Mouse (Mus musculus): ENCODE results near the gene Tulp1. TPM values are rescaled to one million over a fixed set of nuclear protein-coding genes. Genes with fewer than 3 reads are reported as not detected.

Gene Tulp1
- polyA plus RNA-seq, 1 experiment from 2014 or later = 1.4 TPM

DNA sequence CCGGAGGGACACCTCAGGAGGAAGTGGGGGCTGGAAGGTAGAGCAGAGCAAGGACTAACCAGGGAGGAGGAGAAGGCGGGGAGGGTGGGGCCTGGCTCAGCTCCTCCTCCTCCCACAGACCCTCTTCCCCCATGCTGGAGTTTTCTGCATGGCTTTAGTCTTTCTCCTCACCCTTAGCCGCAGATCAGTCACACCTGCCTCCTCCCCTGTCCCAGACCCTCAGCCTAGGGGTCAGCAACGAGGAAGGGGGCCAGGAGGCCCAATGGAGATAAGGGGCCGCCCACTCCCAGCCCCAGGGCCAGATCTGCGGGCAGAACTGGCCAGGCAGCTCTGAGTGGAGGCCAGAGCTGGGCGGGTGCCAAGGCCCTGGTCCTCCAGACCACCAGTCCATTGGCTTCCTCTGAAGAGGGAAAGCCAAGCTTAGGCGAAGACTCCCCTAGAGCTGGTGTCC is 19.7 kb downstream of the Tulp1 start:
- no peak for ATAC-seq
- 14% methylated on average over 8 of the region's 8 CpGs for WGBS

DNA sequence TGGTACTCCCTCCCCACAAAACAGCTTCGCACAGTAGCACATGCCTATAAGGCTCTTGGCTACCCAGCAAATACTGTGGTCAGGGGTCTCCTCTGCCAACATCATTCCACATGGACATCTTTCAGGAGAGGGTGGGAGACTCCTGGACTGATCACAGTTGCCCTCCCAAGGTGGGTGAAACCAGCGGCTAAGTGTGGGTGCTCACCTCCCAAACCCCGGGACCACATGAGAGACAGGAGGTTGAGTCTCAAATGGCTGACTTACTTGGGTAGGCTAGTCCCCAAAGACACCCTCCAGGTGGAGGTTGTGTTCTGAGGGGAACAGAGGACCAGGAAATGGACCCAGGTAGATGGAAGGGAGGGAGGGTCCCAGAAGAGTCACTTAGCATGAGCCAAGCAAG is 20.4 kb downstream of the Tulp1 start:
- Histone ChIP-seq H3K9me3 (ENCODE audit: control insufficient read depth) (no peaks in the 10 kb centered on the region), H3K4me1 (replicated peaks; ENCODE audit: control insufficient read depth, insufficient read depth, low read length) (peaks cover 26% of the 10 kb centered on the region), H3K4me3 (ENCODE audit: low read depth, low read length) (no peak overlapping the region), H3K27ac (ENCODE audit: low read depth, low read length) (peak overlapping the region; percentile 73; the same call in 1 of the 2 replicates), H3K27me3 (replicated peaks; ENCODE audit: control insufficient read depth, insufficient read depth, low read length) (no peaks in the 10 kb centered on the region), H3K9ac (ENCODE audit: low read depth, low read length) (no peak overlapping the region), H3K36me3 (ENCODE audit: control insufficient read depth, insufficient read depth) (0 out of 2 replicates have a peak, but pooled peaks cover 7% of the 10 kb centered on the region), H3K4me2 (replicated peaks; ENCODE audit: low read depth) (peak overlapping the region; percentile 54; the same call in 1 of the 2 replicates)
- TF ChIP-seq CTCF (IDR thresholded peaks at IDR 0.05; ENCODE audit: low read depth) = no peak
- no peak for ATAC-seq
- WGBS = 55% methylated on average over 3 of the region's 3 CpGs

More for the DNA sequence above, 19.7 kb downstream of the Tulp1 start:
- no peak for TF ChIP-seq CTCF (IDR thresholded peaks at IDR 0.05; ENCODE audit: low read depth)
- Histone ChIP-seq H3K9ac (ENCODE audit: low read depth, low read length) (0 out of 2 replicates have a peak overlapping the region, but pooled peaks have one; percentile 11), H3K4me1 (replicated peaks; ENCODE audit: control insufficient read depth, insufficient read depth, low read length) (peaks cover 25% of the 10 kb centered on the region), H3K4me2 (replicated peaks; ENCODE audit: low read depth) (peak overlapping the region; percentile 54), H3K36me3 (ENCODE audit: control insufficient read depth, insufficient read depth) (0 out of 2 replicates have a peak, but pooled peaks cover 4% of the 10 kb centered on the region), H3K27me3 (replicated peaks; ENCODE audit: control insufficient read depth, insufficient read depth, low read length) (no peaks in the 10 kb centered on the region), H3K9me3 (ENCODE audit: control insufficient read depth) (no peaks in the 10 kb centered on the region), H3K27ac (ENCODE audit: low read depth, low read length) (peak overlapping the region; percentile 73), H3K4me3 (ENCODE audit: low read depth, low read length) (no peak overlapping the region)

DNA sequence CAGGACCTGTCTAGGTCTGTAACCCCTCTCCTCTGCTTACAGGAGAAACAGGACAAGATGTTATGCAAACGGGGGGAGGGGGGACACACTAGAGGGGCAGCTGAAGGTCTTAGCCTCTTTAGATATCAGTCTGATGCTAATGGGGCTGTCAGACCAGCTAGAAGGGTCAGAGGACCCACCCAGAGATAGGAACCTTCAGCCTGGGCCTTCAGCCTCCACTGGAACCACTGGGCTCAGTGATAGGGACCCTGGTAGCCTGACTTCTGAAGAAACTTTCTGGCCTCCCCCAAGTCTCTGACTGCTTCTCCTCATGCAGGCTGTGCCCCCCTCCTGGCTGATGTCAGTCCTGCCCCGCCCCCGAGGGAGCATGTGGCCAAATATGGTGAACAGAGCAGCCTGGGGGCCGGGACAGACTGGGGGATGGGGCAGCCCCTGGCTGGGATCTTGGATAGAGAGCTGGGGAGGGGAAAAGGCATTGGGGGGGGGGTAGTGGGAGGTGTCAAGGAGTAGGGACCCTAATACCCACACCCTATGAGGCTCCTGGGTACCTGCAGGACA is 20.9 kb downstream of the Tulp1 start:
- no peak for ATAC-seq
- no peaks in the 10 kb centered on the region for H3K9me3 ChIP-seq (ENCODE audit: control insufficient read depth)
- 0 out of 2 replicates have a peak overlapping the region, but pooled peaks have one; percentile 73 for H3K27ac ChIP-seq (ENCODE audit: low read depth, low read length)
- 0 out of 2 replicates have a peak, but pooled peaks cover 7% of the 10 kb centered on the region for H3K36me3 ChIP-seq (ENCODE audit: control insufficient read depth, insufficient read depth)
- no peaks in the 10 kb centered on the region for H3K27me3 ChIP-seq (replicated peaks; ENCODE audit: control insufficient read depth, insufficient read depth, low read length)
- H3K9ac ChIP-seq (ENCODE audit: low read depth, low read length) = no peak overlapping the region
- no peak overlapping the region for H3K4me3 ChIP-seq (ENCODE audit: low read depth, low read length)
- WGBS = 40% methylated on average over 4 of the region's 4 CpGs
- H3K4me2 ChIP-seq (replicated peaks; ENCODE audit: low read depth) = no peak overlapping the region
- no peak for TF ChIP-seq CTCF (IDR thresholded peaks at IDR 0.05; ENCODE audit: low read depth)
- H3K4me1 ChIP-seq (replicated peaks; ENCODE audit: control insufficient read depth, insufficient read depth, low read length) = peaks cover 26% of the 10 kb centered on the region

DNA sequence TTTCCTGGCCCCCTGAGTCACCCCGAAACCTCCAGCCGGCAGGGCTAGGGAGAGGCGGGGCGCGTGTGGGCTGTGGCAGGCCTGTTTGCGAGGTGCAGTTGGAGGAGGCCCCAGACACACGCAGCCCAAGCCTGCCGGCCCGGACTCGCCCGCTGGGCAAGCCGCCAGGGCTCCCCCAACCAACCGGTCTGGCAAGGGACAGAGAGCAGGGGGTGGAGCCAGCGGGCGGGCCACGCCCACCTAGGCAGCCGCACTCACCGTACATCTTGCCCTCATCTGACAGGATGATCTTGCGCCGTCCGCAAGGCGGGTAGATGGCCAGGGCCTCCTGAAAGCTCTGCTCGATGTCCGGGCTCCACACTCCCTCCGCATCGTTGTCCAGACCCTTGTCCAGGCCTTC is 23.9 kb downstream of the Tulp1 start:
- H3K9ac ChIP-seq (ENCODE audit: low read depth, low read length) = peak overlapping the region; percentile 7; the same call in 1 of the 2 replicates
- peak; percentile 88 for ATAC-seq
- WGBS = 2% methylated on average over 26 of the region's 26 CpGs
- no peaks in the 10 kb centered on the region for H3K9me3 ChIP-seq (ENCODE audit: control insufficient read depth)
- 0 out of 2 replicates have a peak, but pooled peaks have one; percentile 10 for TF ChIP-seq CTCF (IDR thresholded peaks at IDR 0.05; ENCODE audit: low read depth)
- no peak overlapping the region for H3K4me3 ChIP-seq (ENCODE audit: low read depth, low read length)
- H3K27ac ChIP-seq (ENCODE audit: low read depth, low read length) = peak overlapping the region; percentile 30; the same call in 1 of the 2 replicates
- H3K4me1 ChIP-seq (replicated peaks; ENCODE audit: control insufficient read depth, insufficient read depth, low read length) = peaks cover 26% of the 10 kb centered on the region
- peaks cover 29% of the 10 kb centered on the region; the same call in 1 of the 2 replicates for H3K36me3 ChIP-seq (ENCODE audit: control insufficient read depth, insufficient read depth)
- H3K27me3 ChIP-seq (replicated peaks; ENCODE audit: control insufficient read depth, insufficient read depth, low read length) = no peaks in the 10 kb centered on the region
- H3K4me2 ChIP-seq (replicated peaks; ENCODE audit: low read depth) = peak overlapping the region; percentile 55

DNA sequence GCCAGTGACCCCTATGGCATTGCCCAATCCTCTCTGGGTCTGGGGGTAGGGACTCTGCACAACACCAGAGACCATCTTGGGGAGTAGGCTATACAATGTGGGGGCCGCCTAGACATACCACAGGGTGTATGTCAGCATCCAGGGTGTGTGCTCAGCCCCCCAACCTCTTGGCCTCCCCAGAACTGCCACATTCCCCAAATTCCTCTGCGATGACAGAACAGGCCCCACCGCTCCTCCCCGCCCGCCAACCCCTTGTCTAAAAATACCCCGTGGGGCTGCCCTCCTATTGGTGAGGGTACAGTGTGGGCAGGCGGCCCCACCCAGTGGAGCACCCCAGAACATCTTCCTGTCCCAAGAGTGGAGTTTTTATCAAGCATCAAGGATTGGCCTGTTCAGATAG is 24.4 kb downstream of the Tulp1 start:
- Histone ChIP-seq H3K4me2 (replicated peaks; ENCODE audit: low read depth) (peak overlapping the region; percentile 55), H3K27me3 (replicated peaks; ENCODE audit: control insufficient read depth, insufficient read depth, low read length) (no peaks in the 10 kb centered on the region), H3K27ac (ENCODE audit: low read depth, low read length) (peak overlapping the region; percentile 21; the same call in 1 of the 2 replicates), H3K9ac (ENCODE audit: low read depth, low read length) (no peak overlapping the region; the same call in 1 of the 2 replicates), H3K9me3 (ENCODE audit: control insufficient read depth) (no peaks in the 10 kb centered on the region), H3K36me3 (ENCODE audit: control insufficient read depth, insufficient read depth) (peaks cover 33% of the 10 kb centered on the region; the same call in 1 of the 2 replicates), H3K4me3 (ENCODE audit: low read depth, low read length) (no peak overlapping the region), H3K4me1 (replicated peaks; ENCODE audit: control insufficient read depth, insufficient read depth, low read length) (peaks cover 21% of the 10 kb centered on the region)
- ATAC-seq = peak; percentile 11; the same call in 1 of the 2 replicates
- TF ChIP-seq CTCF (IDR thresholded peaks at IDR 0.05; ENCODE audit: low read depth) = no peak
- WGBS = 56% methylated on average over 7 of the region's 7 CpGs

DNA sequence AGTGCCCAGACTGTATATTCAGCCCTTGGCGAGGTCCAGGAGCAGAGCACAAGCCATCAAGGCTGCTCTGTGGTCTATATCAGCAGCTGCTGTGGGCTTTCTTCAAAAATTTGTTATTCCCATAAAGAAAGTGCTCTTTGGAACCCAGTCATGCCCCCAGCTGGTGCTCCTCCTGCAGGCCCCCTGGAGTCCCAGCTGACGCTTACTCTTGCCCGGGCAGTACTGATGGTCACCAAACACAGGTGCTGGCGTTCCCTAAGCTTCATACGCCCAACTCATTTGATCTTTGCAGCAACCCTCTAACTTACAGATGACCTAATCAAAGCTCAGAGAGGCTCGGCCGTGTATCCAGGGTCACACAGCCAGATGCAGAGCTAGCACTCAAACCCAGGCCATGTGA is 27.5 kb downstream of the Tulp1 start:
- no peak overlapping the region for H3K4me3 ChIP-seq (ENCODE audit: low read depth, low read length)
- peaks cover 58% of the 10 kb centered on the region; the same call in 1 of the 2 replicates for H3K36me3 ChIP-seq (ENCODE audit: control insufficient read depth, insufficient read depth)
- no peak overlapping the region for H3K9ac ChIP-seq (ENCODE audit: low read depth, low read length)
- H3K4me1 ChIP-seq (replicated peaks; ENCODE audit: control insufficient read depth, insufficient read depth, low read length) = peaks cover 19% of the 10 kb centered on the region; the same call in 1 of the 2 replicates
- H3K27me3 ChIP-seq (replicated peaks; ENCODE audit: control insufficient read depth, insufficient read depth, low read length) = no peaks in the 10 kb centered on the region
- 91% methylated on average over 7 of the region's 7 CpGs for WGBS
- no peak overlapping the region for H3K4me2 ChIP-seq (replicated peaks; ENCODE audit: low read depth)
- no peak overlapping the region for H3K27ac ChIP-seq (ENCODE audit: low read depth, low read length)
- no peak for ATAC-seq
- no peak for TF ChIP-seq CTCF (IDR thresholded peaks at IDR 0.05; ENCODE audit: low read depth)
- H3K9me3 ChIP-seq (ENCODE audit: control insufficient read depth) = no peaks in the 10 kb centered on the region
